Mouse (Mus musculus) embryo, embryonic 10 days (tissue): ENCODE measurements at regions not wholly inside any gene's neighbourhood (a gene's known extent, or its start where the extent isn't known, plus 50 kb on each side); places are given as distances from the start of the nearest gene placed in this dataset.

Experiments used
- DNase-seq: peaks from one replicate; pipeline ENCODE4 v3.0.0-alpha.2; 2015; ENCODE audit warnings: low spot score

DNA sequence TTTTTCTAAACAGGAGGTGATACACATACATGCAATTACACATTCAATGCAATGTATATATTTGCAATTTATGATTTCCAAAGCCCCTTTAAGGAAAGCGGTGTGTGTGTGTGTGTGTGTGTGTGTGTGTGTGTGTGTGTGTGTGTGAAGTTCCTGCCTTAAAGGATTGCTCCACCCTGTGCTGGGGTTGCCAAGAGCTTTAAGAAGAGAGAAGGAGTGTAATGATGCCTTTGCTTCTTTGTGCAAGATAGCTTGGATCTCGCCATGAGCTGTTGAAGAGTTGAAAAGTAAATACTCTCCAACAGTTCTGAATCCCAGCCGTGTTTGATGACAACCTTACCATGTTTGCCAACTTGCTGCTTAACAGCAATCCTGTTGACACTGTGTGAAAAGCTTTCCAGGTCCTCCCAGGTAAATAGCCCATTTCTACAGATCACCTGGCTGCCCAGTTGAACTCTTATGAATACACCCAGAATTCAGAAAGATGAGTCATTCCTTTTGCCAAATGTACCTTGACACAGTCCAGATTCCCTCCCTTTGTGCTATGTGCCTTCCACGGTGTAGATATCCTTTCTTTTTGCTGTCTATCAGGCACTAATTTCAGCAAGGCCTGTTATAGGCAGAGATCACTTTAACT is 216.3 kb downstream of the Ikzf2 start:
- DNase-seq, result no peak

DNA sequence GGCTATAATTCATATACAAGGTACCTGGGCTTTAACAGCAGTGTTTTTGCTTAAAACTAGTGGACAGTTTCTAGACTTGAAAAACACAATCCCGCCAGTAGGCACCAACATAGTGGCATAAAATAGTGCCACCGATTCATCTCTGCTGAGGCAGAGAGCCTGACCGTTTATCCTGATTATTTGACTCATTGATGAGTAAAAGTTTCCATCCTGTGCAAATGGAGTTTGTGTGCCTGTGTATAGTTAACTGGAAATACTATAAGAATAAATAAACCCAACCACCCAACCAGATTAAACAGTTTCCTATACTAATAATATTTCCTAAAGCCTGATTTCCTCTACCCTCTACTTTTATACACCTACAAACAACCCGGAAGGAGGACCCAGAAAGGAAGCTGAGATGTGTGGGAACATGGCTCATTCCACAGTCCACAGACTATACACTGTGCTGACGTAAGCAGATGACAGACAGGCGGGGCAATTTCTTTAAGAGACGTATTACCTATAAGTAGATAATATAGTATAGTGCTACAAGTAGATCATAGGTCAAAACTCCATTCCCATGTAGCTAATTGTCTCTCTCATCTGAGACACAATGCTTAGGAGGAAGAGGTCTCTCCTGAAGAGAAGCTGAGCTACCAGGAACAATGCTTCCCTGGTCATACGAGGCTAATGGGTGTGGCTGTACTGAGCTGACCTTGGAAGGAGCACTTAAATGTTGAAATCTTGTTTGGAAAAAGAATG is 217.7 kb downstream of the Ikzf2 start:
- no peak for DNase-seq

DNA sequence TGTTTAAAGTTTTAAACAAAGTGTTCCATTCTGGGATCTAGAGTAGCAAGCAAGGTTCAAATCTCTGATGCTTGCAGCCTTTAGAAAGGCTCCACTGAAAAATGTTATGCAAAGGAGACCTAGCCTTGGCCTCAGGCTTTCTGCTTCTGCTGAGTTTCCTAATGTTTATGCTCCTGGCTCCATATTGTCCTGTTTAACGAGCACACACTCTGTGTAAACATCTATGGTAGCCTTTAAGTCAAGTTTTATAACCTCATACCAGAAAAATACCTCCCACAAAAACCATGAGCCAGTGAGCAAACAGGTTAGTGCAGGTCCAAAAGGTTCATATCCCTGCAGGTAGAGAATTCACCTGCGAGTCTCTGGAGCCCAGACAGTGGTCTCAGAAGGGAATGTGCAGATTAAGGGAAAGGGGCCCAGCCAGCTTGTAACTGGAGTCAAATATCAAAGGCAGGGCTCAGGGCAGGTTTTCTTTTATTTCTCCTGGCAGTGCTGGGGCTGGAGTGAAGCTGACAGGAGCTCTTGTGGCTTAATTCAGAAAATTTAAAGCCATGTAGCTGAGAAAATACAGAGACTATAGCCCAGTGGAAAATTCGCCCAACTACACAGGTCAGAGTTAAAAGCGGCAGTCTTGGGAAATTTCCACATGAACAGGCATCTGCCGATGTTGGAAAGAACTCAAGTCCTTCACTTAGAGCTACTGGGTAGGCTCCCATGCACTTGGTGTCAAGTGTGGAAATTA is 220.3 kb downstream of the Ikzf2 start:
- DNase-seq, result peak; percentile 60

DNA sequence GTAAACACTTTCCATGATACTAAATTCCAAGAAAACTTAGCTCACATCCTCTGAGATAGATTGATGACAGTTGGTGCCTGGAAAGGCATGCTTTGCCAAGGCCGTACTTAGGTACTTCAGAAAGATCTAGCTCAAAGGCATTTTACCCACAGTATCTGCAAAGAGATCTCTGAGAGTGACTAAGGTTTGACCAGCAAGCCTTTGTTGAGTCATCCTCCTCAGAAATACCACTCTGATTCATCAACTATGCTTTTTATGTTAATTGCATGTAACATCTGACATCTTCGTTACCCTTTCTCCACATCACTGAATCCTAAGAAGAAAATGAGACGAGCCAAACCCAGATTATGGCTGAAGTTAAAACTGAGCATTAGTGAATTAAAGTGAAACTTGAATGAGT is 225.9 kb downstream of the Ikzf2 start:
- DNase-seq, result no peak

DNA sequence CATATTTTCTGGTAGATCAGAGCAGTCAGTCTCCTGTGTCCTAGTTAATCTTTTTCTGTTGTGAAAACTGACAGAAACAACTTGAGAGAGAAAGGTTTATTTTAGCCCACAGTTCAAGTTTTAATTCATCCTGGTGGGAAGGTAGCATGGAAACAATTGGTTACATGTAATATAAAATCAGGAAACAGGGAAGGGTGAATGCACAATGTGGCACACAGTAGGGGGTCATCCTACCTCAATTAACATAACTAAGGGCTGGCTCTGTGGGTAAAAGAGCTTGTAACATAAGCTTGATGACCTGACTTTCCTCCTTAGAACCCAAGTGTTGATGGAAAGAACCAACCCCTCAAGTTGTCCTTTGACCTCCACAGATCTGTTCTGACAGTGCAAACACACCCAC is 227.1 kb downstream of the Ikzf2 start:
- no peak for DNase-seq

DNA sequence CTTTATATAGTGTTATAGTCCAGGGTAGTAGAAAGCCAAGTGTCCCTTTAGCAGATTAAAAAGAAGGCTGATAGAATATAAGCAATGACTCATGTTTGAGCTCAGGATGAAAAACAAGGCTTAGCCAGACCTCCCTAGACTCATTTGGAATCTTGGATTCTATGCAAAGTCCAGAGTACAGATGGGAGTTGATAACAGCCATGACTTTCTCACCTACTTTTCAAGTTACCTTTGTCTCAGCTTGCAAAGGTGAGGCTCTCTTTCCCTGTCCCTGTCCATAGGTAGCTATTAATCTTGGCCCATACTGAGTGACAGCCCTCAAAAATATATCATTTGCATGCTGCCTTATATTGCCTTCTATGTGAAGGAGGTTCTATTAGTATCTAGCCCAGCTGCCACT is 229.6 kb downstream of the Ikzf2 start:
- DNase-seq, result no peak

DNA sequence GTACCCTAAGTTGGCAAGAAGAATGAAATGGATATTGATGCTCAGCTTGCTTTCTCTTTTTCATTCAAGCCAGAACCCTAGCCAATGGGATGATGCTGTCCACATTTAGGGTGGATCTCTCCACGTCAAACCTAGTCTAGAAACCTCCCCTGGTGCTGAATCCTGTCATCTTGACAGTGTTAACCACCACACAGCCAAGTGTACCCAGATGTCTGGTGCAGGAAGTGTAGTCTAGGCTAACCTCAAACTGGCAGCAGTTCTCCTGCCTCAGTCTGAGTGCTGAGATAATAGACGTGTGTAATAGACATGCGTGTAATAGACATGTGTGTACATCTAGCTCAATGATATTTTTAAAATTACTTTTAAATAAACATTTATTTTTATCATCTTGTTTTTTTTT is 233.1 kb downstream of the Ikzf2 start:
- no peak for DNase-seq

DNA sequence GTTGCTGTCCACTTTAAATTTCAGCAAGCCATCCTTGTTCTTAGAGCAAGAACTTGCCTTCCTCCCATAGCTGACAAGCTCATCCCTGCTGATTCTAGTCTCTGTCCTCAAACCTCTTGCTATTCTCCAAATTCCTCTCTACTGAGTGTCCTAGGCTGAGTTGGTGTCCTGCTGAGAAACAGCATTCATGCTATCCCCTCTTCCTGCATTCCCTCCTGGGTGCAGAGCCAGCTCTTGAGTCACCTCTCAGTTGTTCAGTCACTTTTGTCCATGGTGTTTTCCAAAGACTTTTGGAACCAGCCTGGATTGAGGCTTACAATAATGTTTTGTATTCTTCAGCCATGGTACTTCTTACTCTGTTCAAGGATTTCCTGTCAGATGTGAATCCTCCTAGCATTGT is 234.1 kb downstream of the Ikzf2 start:
- no peak for DNase-seq

DNA sequence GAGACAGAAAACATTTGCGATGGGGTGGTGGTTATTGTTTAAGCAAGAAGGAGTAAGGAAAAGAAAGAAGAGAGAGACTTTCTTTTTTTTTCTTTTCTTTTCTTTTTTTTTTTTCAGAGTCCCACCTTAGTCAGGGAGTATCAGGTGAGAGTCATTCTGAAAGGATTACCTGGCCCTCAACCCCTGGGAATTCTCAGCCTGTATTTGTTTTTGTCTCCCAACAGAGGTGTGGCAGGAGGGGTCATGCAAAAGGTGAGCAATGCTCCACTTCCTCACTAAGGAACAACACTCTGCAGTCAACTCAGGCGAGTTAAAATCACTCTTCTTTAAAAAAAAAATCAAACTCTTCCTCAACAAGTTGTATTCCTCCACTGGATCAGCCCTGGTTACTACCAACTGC is 236.6 kb downstream of the Ikzf2 start:
- DNase-seq, result no peak

DNA sequence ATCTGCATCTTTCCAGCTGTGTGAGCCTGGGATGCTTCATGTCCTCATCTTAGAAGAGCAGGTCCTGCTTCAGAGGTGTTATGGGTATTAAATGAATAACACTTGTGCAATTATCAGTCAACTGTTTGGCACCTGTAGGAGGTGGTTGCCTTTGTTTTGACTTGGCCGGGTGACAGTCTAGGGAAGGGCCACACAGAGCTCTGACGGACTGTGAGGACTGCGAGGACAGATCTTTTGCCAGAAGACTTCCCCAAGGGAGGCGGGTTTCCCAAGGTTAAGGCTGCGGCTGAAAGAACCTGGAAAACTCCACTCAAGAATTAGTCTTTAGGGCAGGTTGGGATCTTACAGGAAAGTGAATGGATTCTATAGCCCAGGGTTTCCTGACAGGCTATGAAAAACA is 239.8 kb downstream of the Ikzf2 start:
- no peak for DNase-seq

DNA sequence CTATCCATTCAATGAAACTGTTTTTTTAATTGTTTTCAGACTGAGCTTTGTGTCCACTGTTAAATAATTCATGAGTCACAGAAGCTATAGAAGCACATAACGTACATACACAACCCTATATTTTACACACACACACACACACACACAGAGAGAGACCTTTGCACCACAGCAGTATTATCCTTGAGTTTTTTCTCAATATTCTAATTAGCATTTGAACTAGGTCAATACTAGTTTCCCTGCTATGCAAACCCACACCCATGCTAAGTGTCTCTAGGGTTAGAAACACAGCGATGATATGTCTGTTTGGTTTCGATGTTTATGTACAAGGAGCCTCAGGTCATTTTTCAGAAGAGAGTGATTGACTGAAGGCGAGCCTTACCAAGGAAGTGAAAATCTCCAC is 242.3 kb downstream of the Ikzf2 start:
- DNase-seq, result no peak

DNA sequence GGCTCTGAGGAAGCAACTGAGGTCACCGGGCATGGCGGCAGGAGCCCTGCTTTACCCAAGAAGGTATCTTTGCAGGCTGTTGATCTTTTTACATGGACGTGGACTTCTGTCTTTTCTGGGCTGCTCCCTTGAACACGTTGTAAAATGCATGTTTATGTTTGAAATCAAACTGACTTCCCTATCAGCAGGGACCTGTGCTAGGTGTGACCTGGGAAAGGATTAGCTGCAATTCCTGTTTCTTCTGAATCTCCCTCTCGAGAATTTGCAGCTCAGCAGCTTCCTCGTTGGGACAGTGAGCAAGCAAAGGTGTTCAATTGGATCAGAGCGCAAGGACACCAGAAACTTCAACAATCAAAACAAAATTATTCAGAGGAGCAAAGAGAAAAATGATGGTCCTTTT is 243.6 kb downstream of the Ikzf2 start:
- DNase-seq, result no peak

DNA sequence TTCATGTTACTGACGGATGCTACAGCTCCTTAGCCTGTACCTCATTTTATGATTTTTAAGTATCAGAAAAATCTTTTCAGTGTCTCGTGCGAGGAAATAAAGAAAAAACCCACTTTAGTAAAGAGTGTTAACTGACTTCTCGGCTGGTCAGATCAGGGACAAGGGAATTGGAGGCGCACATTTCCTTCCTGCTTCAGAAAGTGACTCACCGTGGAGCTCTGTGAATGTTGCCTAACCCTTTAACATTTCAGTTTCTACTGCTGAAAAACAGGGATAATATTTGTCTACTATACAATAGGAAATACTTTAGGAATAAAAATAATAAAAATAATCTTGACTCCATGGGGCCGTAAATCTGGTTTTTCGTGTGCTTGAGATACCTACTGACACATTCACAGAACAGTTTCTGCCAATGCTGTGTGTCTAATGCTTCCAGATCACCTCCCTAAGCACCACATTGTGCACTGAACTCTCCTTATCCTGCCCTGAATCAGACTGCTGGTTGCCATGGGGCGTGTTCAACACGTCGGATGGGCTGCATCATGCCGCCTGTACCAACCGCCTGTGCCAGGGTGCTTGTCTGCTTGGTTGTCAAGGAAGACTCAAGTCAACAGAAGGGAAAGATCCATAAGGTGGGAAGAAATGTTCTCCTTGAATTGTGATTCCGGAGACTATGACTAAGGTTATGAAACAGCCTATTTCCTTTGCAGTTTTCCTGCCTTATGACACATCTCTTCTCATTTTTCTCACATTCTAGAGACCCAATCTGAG is 246.3 kb downstream of the Ikzf2 start:
- DNase-seq, result no peak

DNA sequence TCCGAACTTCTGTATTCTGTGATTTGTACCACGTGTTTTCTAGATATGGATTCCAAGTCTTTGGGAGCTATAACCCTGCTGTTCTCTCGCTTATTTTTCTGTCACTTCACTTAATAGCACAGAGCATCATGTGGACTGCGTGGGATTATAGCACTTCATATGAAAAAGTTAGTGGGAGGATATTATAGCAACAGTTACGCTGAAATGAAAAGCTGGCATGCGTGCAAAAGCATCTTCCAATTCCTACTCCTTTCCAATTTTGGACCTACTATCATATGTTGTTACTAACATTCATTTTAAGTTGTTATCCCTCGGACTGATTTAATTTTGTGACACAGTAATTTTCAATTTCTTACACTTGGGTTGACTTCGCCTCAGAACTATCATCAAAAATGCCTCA is 250.0 kb downstream of the Ikzf2 start:
- DNase-seq, result no peak

DNA sequence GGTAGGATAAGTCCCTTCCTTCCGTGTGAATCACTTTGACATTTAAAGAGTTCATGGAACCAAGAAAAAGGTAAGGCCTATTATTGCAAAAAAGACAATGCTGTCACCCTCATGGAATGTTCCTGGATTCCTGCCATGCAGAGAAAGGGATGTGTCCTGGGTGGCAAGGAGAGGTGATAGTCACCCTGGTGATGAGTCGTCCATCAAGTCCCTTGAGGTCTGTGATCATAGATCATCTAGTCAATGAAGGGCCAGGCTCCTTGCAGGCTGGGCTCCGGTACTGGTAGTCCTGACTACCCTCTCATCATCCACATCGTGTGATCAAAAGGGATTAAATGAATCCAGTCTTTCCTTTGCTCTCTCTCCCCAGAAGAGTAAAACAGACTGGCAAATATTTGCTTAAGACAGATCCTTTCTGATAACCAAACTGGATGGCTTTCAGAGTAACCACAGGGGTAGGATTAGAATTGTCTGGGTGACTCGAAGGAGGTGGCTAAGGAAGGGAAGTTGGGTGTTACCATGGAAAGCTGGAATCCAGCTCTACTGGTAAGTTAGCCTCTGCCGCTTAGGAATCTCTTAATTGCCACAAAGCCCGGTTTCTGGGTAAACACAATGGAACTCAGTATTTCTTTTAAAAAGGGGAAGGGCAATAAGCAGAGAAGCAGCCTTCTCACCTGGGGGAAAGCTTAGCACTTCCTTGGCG is 253.2 kb downstream of the Ikzf2 start:
- peak; percentile 31 for DNase-seq

DNA sequence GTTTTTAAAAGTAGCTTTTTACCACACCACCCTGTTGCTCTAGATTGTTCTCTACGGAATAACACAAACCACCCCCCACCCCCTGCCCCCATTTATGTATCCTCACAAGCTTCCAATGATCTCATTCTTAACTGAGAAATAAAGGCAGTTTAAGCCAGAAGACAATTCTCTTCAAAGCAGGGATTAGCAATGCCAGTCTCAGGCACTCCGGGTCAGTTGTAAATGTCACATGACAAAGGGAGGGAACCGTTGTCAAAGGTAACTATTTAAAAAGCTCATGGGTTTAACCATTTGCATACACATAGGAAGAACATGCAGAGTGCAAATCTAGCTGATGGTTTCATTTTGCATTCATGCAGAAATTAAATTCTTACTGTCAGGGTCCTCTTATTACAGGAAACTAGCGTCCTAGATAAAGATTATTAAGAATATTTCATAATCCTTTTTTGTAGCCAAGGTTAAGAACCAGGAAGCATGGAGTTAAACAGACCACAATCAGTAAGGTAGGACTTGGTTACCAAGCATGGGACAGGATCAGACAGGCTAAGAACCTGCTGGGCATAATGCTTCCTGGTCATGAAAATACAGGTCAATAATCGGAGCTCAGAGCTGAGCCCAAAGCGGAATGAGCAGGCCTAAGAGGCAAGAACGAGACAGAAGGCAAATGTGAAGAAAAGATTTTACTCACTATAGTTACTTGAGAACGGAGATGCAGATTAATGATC is 256.2 kb downstream of the Ikzf2 start:
- DNase-seq, result no peak

DNA sequence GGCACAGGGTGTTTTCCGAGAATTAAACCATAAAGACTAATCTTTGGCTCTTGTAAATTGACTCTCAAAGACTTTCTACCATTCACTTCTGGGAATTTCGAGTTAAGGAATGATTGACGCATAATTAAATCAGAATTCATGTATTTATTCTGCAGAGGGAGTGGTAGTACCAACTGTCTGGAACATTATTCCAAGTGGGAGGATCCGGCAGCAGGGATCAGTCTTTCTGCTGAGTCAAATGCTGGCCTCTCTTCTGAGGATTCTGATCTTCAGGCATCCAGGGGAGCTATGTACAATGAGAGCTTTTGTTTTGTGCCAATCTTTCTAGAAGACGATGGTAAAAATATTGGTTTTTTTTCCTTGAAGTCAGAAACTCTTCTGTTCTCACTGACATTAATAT is 257.4 kb downstream of the Ikzf2 start:
- no peak for DNase-seq

DNA sequence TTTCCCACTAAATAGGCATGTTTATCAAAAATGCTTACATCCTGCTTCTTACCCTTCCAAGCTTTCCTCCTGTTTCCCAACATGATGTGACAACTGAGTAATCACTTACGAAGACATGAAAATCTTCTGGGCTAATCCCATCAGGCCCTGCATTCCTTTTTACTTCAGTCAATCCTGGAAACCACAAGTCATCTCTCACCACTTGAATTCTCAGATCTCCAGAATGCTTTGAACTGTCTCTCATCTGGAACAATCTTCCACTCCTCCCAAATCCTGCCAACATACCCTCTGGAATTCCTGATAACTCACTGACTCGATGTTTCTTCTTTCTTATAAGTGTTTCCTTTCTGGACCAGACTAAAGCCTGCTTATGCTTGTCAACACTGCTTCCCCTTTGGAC is 289.4 kb downstream of the Ikzf2 start:
- no peak for DNase-seq

DNA sequence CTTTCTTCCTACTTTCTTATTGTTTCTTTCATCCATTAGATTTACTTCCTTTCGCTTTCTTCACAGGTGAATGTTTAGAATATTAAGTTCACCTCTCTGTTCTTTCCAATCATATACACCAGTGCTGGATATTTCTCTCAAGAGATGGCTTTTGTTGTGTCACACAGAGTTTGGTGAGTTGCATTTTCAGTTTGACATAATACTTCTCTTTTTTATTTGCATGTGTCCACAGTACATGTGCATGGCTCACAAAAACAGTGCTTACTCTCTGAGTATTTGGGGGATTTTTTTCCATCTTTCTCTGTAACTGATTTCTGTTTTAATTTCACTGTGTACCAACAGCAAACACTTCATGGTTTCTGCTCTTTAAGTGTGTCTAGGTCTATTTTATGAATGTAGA is 274.5 kb upstream of the Erbb4 start:
- no peak for DNase-seq

DNA sequence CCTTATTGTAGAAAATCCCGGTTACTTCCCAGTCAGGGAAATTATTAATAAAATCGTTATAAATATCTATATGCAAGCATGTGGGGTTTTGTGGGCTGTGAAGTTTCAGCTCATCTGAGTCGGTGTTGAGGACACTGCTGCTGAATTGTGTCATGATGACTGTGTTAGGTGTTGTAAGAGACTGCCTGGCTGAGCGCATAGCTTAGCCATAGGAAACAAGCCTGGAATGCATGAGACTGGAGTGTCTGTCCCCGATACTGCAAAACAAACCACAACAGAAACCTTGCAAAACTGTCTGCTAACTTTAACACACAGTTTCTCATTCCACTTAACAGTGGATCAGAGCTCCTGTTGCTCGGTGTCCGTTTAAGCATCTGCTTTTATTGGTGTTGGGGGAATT is 271.9 kb upstream of the Erbb4 start:
- DNase-seq, result no peak
